Mouse (Mus musculus) stomach, embryonic 16.5 days (tissue): Measurements from ENCODE around the gene Atp6v1b1. TPM values are rescaled to one million over a fixed set of nuclear protein-coding genes. Genes with fewer than 3 reads are reported as not detected.
A peak's percentile ranks its signal among the peaks of the same experiment; 100 is the strongest.

ENCODE experiments used
- ATAC-seq: fragments of 200-750 bp; cut with Nextera tagmentation; 2 replicates; pipeline ENCODE4 v1.8.0; 2017; ENCODE audit warnings: moderate number of reproducible peaks, moderate TSS enrichment; ENCODE audit not compliant: insufficient read depth, low FRiP score
- H3K27ac ChIP-seq: fragments of 300-500 bp; sonication (generic); 2 replicates; pipeline ENCODE4 v1.5.1; 2014; ENCODE audit warnings: low read length
- H3K27me3 ChIP-seq: fragments of 300-500 bp; sonication (generic); 2 replicates; pipeline ENCODE4 v1.6.1; 2014; ENCODE audit warnings: low read length, control low read depth, mixed read lengths; ENCODE audit not compliant: control insufficient read depth, insufficient read depth
- H3K36me3 ChIP-seq: fragments of 300-500 bp; sonication (generic); 2 replicates; pipeline ENCODE4 v1.6.1; 2014; ENCODE audit warnings: low read length; ENCODE audit not compliant: control insufficient read depth, insufficient read depth
- H3K4me1 ChIP-seq: fragments of 300-500 bp; sonication (generic); 2 replicates; pipeline ENCODE4 v1.6.1; 2014; ENCODE audit warnings: low read length, control low read depth, mixed read lengths; ENCODE audit not compliant: control insufficient read depth, insufficient read depth
- H3K4me2 ChIP-seq: fragments of 300-500 bp; sonication (generic); 2 replicates; pipeline ENCODE4 v1.6.1; 2014; ENCODE audit warnings: low read depth, low read length, mixed read lengths
- H3K4me3 ChIP-seq: fragments of 300-500 bp; sonication (generic); replicated peaks from 2 replicates; pipeline ENCODE4 v1.5.1; 2014; ENCODE audit warnings: mild to moderate bottlenecking, low read length
- H3K9ac ChIP-seq: fragments of 300-500 bp; sonication (generic); 2 replicates; pipeline ENCODE4 v1.6.1; 2014; ENCODE audit warnings: low read length
- H3K9me3 ChIP-seq: fragments of 300-500 bp; sonication (generic); replicated peaks from 2 replicates; pipeline ENCODE4 v1.6.1; 2016; ENCODE audit warnings: low read length, control low read depth; ENCODE audit not compliant: control insufficient read depth
- WGBS: fragments of 180-500 bp; shearing (Covaris S2); extraction: QIAGEN DNeasy Blood & Tissue Kit; methylation state at CpG from one replicate; pipeline ENCODE4 v1.1.7; 2014; 5-methylcytosine and 5-hydroxymethylcytosine counted together
- polyA plus RNA-seq: library from polyadenylated mRNA; unstranded; fragments of >200 nt; fragmentation: Nextera tagmentation; extraction: Ambion mirVana; gene quantifications from 2 replicates; pipeline ENCODE4 v1.2.1, GENCODE M21; 2015

Gene Atp6v1b1
- polyA plus RNA-seq, 1 experiment from 2014 or later: not detected

GRCm38 (mm10) chr6:83738596-83738995 is 4.2 kb upstream of the Atp6v1b1 start:
- Histone ChIP-seq H3K27ac (no peak overlapping the region), H3K4me1 (no peaks in the 10 kb centered on the region), H3K27me3 (no peaks in the 10 kb centered on the region), H3K9ac (no peak overlapping the region), H3K36me3 (no peaks in the 10 kb centered on the region), H3K4me3 (no peak overlapping the region), H3K4me2 (no peak overlapping the region), H3K9me3 (peaks cover 6% of the 10 kb centered on the region)
- WGBS: 59% methylated on average over 6 of the region's 6 CpGs
- no peak for ATAC-seq

GRCm38 (mm10) chr6:83743212-83743611 is 422 bp downstream of the Atp6v1b1 start:
- Histone ChIP-seq H3K9ac (no peak overlapping the region), H3K27ac (no peak overlapping the region), H3K4me2 (no peak overlapping the region), H3K27me3 (no peaks in the 10 kb centered on the region), H3K4me3 (no peak overlapping the region), H3K4me1 (no peaks in the 10 kb centered on the region), H3K36me3 (no peaks in the 10 kb centered on the region), H3K9me3 (peaks cover 6% of the 10 kb centered on the region)
- WGBS: 61% methylated on average over 5 of the region's 5 CpGs
- no peak for ATAC-seq

- peak; percentile 54; the same call in 1 of the 2 replicates for ATAC-seq
- H3K27me3 ChIP-seq: no peaks in the 10 kb centered on the region
- no peak overlapping the region for H3K4me2 ChIP-seq
- WGBS: 51% methylated on average over 5 of the region's 5 CpGs
- H3K36me3 ChIP-seq: no peaks in the 10 kb centered on the region
- no peaks in the 10 kb centered on the region for H3K4me1 ChIP-seq
- peaks cover 6% of the 10 kb centered on the region for H3K9me3 ChIP-seq
- no peak overlapping the region for H3K27ac ChIP-seq
- no peak overlapping the region for H3K4me3 ChIP-seq
- no peak overlapping the region for H3K9ac ChIP-seq
Measured at GRCm38 (mm10) chr6:83744126-83744525, 1.3 kb downstream of the Atp6v1b1 start.

- peaks cover 6% of the 10 kb centered on the region for H3K9me3 ChIP-seq
- WGBS: 46% methylated on average over 5 of the region's 5 CpGs
- H3K27me3 ChIP-seq: no peaks in the 10 kb centered on the region
- no peak overlapping the region for H3K4me3 ChIP-seq
- peak; percentile 44; the same call in 1 of the 2 replicates for ATAC-seq
- H3K4me1 ChIP-seq: no peaks in the 10 kb centered on the region
- H3K9ac ChIP-seq: no peak overlapping the region
- H3K36me3 ChIP-seq: no peaks in the 10 kb centered on the region
- H3K27ac ChIP-seq: no peak overlapping the region
- no peak overlapping the region for H3K4me2 ChIP-seq
Measured at GRCm38 (mm10) chr6:83744557-83744956, 1.8 kb downstream of the Atp6v1b1 start.

GRCm38 (mm10) chr6:83745466-83745865 is 2.7 kb downstream of the Atp6v1b1 start:
- H3K27ac ChIP-seq: no peak overlapping the region
- no peaks in the 10 kb centered on the region for H3K36me3 ChIP-seq
- no peak overlapping the region for H3K9ac ChIP-seq
- H3K9me3 ChIP-seq: peaks cover 6% of the 10 kb centered on the region
- no peak overlapping the region for H3K4me2 ChIP-seq
- ATAC-seq: no peak
- H3K4me1 ChIP-seq: no peaks in the 10 kb centered on the region
- no peaks in the 10 kb centered on the region for H3K27me3 ChIP-seq
- 55% methylated on average over 2 of the region's 2 CpGs for WGBS
- no peak overlapping the region for H3K4me3 ChIP-seq

GRCm38 (mm10) chr6:83749286-83749685 is 6.5 kb downstream of the Atp6v1b1 start:
- WGBS: 62% methylated on average over 3 of the region's 3 CpGs
- no peak overlapping the region for H3K4me2 ChIP-seq

GRCm38 (mm10) chr6:83750171-83750684 is 7.4 kb downstream of the Atp6v1b1 start:
- Histone ChIP-seq H3K9me3 (no peaks in the 10 kb centered on the region), H3K36me3 (no peaks in the 10 kb centered on the region), H3K9ac (peak overlapping the region; percentile 58), H3K27me3 (peaks cover 11% of the 10 kb centered on the region; the same call in 1 of the 2 replicates), H3K4me3 (no peak overlapping the region), H3K27ac (no peak overlapping the region), H3K4me1 (no peaks in the 10 kb centered on the region), H3K4me2 (no peak overlapping the region)
- ATAC-seq: no peak
- 9% methylated on average over 11 of the region's 11 CpGs for WGBS

More at GRCm38 (mm10) chr6:83749286-83749685, 6.5 kb downstream of the Atp6v1b1 start:
- Histone ChIP-seq H3K36me3 (no peaks in the 10 kb centered on the region), H3K9ac (no peak overlapping the region), H3K27me3 (peaks cover 11% of the 10 kb centered on the region; the same call in 1 of the 2 replicates), H3K4me1 (no peaks in the 10 kb centered on the region), H3K4me3 (no peak overlapping the region), H3K27ac (no peak overlapping the region), H3K9me3 (no peaks in the 10 kb centered on the region)
- ATAC-seq: no peak

- H3K4me1 ChIP-seq: peaks cover 5% of the 10 kb centered on the region; the same call in 1 of the 2 replicates
- no peak for ATAC-seq
- H3K4me3 ChIP-seq: no peak overlapping the region
- 76% methylated on average over 9 of the region's 9 CpGs for WGBS
- H3K9me3 ChIP-seq: no peaks in the 10 kb centered on the region
- H3K9ac ChIP-seq: no peak overlapping the region
- no peak overlapping the region for H3K4me2 ChIP-seq
- H3K27ac ChIP-seq: no peak overlapping the region
- peaks cover 49% of the 10 kb centered on the region for H3K27me3 ChIP-seq
- H3K36me3 ChIP-seq: no peaks in the 10 kb centered on the region
Measured at GRCm38 (mm10) chr6:83756051-83756450, 13.3 kb downstream of the Atp6v1b1 start.

GRCm38 (mm10) chr6:83762344-83762743 is 19.6 kb downstream of the Atp6v1b1 start, which contains the start of gene Ankrd53:
TSS of gene Ankrd53 (plus strand) at chr6:83762644.
- Histone ChIP-seq H3K27ac (no peak within 1 kb of the TSS), H3K9ac (peak within 1 kb of the TSS; percentile 20), H3K36me3 (no peaks in the 10 kb centered on the region), H3K27me3 (peaks cover 46% of the 10 kb centered on the region), H3K4me3 (peak within 1 kb of the TSS; percentile 35), H3K9me3 (no peaks in the 10 kb centered on the region), H3K4me2 (peak within 1 kb of the TSS; percentile 75), H3K4me1 (peaks cover 15% of the 10 kb centered on the region)
- ATAC-seq: no peak
- WGBS: 27% methylated on average over 6 of the region's 6 CpGs
